Mouse (Mus musculus) brain, embryonic 14.5 days (tissue): ENCODE data around the gene Cpeb1.

Source experiments
- CTCF ChIP-seq: fragments of 200-500 bp; IDR thresholded peaks from 2 replicates; pipeline ENCODE4 v1.5.1; 2012; ENCODE audit warnings: inconsistent platforms, mild to moderate bottlenecking, moderate library complexity, borderline replicate concordance; ENCODE audit not compliant: insufficient read depth, insufficient read length; ENCODE audit errors: extremely low read depth
- POLR2A ChIP-seq: fragments of 200-500 bp; IDR thresholded peaks from 2 replicates; pipeline ENCODE4 v1.6.1; 2012; ENCODE audit warnings: mild to moderate bottlenecking, inconsistent platforms, borderline replicate concordance; ENCODE audit not compliant: poor library complexity, insufficient read depth, insufficient read length, severe bottlenecking; ENCODE audit errors: extremely low read depth

DNA sequence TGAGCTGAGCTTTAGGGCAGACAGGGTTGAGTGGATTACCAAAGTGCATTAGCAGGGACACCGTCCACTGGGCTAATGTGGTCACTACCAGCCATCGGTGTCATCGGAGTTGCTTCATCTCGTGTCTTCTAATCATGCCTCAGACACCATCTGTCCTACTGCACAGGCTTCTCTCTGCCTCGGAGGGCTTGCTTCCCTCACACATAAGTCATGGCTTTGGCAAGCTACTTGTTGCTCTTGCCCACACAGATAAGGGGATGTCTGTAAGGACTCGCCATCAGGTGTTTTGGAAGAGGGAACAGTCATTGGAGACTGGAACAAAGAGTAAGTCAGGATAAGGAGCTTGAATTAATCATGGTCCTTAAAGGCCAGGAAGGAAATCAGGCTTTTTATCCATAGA lies 146.0 kb downstream of the Cpeb1 start:
- TF ChIP-seq POLR2A (no peak), CTCF (no peak)
